Mouse (Mus musculus) myocyte (in vitro differentiated cells): ENCODE measurements at regions not wholly inside any gene's neighbourhood (a gene's known extent, or its start where the extent isn't known, plus 50 kb on each side); places are given as distances from the start of the nearest gene placed in this dataset.

Experiments
- H3K27me3 ChIP-seq: one replicate; pipeline ENCODE4 v1.6.1; 2011; ENCODE audit not compliant: control insufficient read depth, insufficient read depth, insufficient read length
- H3K36me3 ChIP-seq: one replicate; pipeline ENCODE4 v1.6.1; 2011; ENCODE audit not compliant: control insufficient read depth, insufficient read depth
- H3K4me2 ChIP-seq: one replicate; pipeline ENCODE4 v1.6.1; 2011; ENCODE audit warnings: low read depth, control low read depth
- H3K4me3 ChIP-seq: one replicate; pipeline ENCODE4 v1.5.1; 2011; ENCODE audit warnings: mild to moderate bottlenecking, control low read depth, moderate library complexity
- H3K79me2 ChIP-seq: one replicate; pipeline ENCODE4 v1.6.1; 2011; ENCODE audit not compliant: control insufficient read depth, insufficient read depth
- H3ac ChIP-seq: one replicate; pipeline ENCODE4 v1.6.1; 2011; ENCODE audit not compliant: control insufficient read depth, insufficient read length
- CEBPB ChIP-seq: IDR thresholded peaks from 2 replicates; pipeline ENCODE4 v1.6.1; 2011; ENCODE audit warnings: mild to moderate bottlenecking, moderate library complexity; ENCODE audit not compliant: poor library complexity, insufficient read depth, severe bottlenecking
- E2F4 ChIP-seq: IDR thresholded peaks from one replicate; pipeline ENCODE4 v1.6.1; 2011; ENCODE audit warnings: mild to moderate bottlenecking, control low read depth, moderate library complexity; ENCODE audit not compliant: insufficient read depth
- MAX ChIP-seq: IDR thresholded peaks from one replicate; pipeline ENCODE4 v1.6.1; 2011; ENCODE audit warnings: low read depth, mild to moderate bottlenecking, control low read depth
- MYOD1 ChIP-seq, 3 experiments: IDR thresholded peaks; one replicate each; pipeline ENCODE4 v1.6.1; 2011; ENCODE audit warnings: control low read depth in 2 of 3, low read depth in 2 of 3, mild to moderate bottlenecking in 2 of 3, moderate library complexity in 1 of 3; ENCODE audit not compliant: insufficient read length in 2 of 3, control insufficient read depth in 1 of 3
- MYOG ChIP-seq, 3 experiments: IDR thresholded peaks; one replicate each; pipeline ENCODE4 v1.6.1; 2011; ENCODE audit warnings: control low read depth in 2 of 3, low read depth in 2 of 3, mild to moderate bottlenecking in 2 of 3; ENCODE audit not compliant: insufficient read length in 2 of 3, control insufficient read depth in 1 of 3, insufficient read depth in 1 of 3
- POLR2A ChIP-seq: IDR thresholded peaks from one replicate; pipeline ENCODE4 v1.6.1; 2011; ENCODE audit warnings: low read depth, mild to moderate bottlenecking, control low read depth, moderate library complexity; ENCODE audit not compliant: insufficient read length
- POLR2AphosphoS2 ChIP-seq: IDR thresholded peaks from one replicate; pipeline ENCODE4 v1.6.1; 2011; ENCODE audit warnings: low read depth, control low read depth; ENCODE audit not compliant: insufficient read length
- REST ChIP-seq: IDR thresholded peaks from one replicate; pipeline ENCODE4 v1.6.1; 2011; ENCODE audit warnings: mild to moderate bottlenecking, control low read depth, moderate library complexity; ENCODE audit not compliant: insufficient read depth, insufficient read length
- SRF ChIP-seq: IDR thresholded peaks from one replicate; pipeline ENCODE4 v1.6.1; 2011; ENCODE audit warnings: low read depth; ENCODE audit not compliant: control insufficient read depth, insufficient read length
- TCF12 ChIP-seq: IDR thresholded peaks from one replicate; pipeline ENCODE4 v1.6.1; 2011; ENCODE audit warnings: mild to moderate bottlenecking, control low read depth; ENCODE audit not compliant: poor library complexity, insufficient read depth, severe bottlenecking
- TCF3 ChIP-seq: IDR thresholded peaks from one replicate; pipeline ENCODE4 v1.6.1; 2011; ENCODE audit warnings: low read depth, control low read depth; ENCODE audit not compliant: insufficient read length
- USF1 ChIP-seq: IDR thresholded peaks from one replicate; pipeline ENCODE4 v1.6.1; 2011; ENCODE audit warnings: low read depth, mild to moderate bottlenecking, control low read depth, moderate library complexity

- TF ChIP-seq POLR2AphosphoS2 (no peak), POLR2A (no peak), MAX (no peak), USF1 (no peak), MYOG (IDR thresholded peaks at IDR 0.05; ENCODE audit: control insufficient read depth in 1 of 3, insufficient read depth in 1 of 3, insufficient read length in 2 of 3, low read depth in 2 of 3) (no peak), E2F4 (no peak), MYOD1 (IDR thresholded peaks at IDR 0.05; ENCODE audit: control insufficient read depth in 1 of 3, insufficient read length in 2 of 3, low read depth in 2 of 3) (no peak), TCF3 (no peak), TCF12 (no peak), REST (no peak), CEBPB (no peak)
- no peaks in the 10 kb centered on the region for H3K27me3 ChIP-seq
- H3K36me3 ChIP-seq: no peaks in the 10 kb centered on the region
- no peak overlapping the region for H3K4me2 ChIP-seq
- H3K4me3 ChIP-seq: no peak overlapping the region
- H3K79me2 ChIP-seq: no peaks in the 10 kb centered on the region
- no peak overlapping the region for H3ac ChIP-seq
Observed at GRCm38 (mm10) chr6:117414926-117415325, 246.6 kb downstream of the Cxcl12 start.

GRCm38 (mm10) chr6:117415901-117416300 is 247.6 kb downstream of the Cxcl12 start:
- H3ac ChIP-seq: no peak overlapping the region
- TF ChIP-seq MYOD1 (IDR thresholded peaks at IDR 0.05; ENCODE audit: control insufficient read depth in 1 of 3, insufficient read length in 2 of 3, low read depth in 2 of 3) (no peak), MYOG (IDR thresholded peaks at IDR 0.05; ENCODE audit: control insufficient read depth in 1 of 3, insufficient read depth in 1 of 3, insufficient read length in 2 of 3, low read depth in 2 of 3) (no peak), TCF12 (no peak), POLR2AphosphoS2 (no peak), CEBPB (no peak), TCF3 (no peak), REST (no peak), SRF (no peak), USF1 (no peak), POLR2A (no peak), MAX (no peak), E2F4 (no peak)
- H3K79me2 ChIP-seq: no peaks in the 10 kb centered on the region
- H3K4me3 ChIP-seq: no peak overlapping the region
- no peak overlapping the region for H3K4me2 ChIP-seq
- no peaks in the 10 kb centered on the region for H3K36me3 ChIP-seq
- H3K27me3 ChIP-seq: no peaks in the 10 kb centered on the region

- Histone ChIP-seq H3K4me2 (no peak overlapping the region), H3K4me3 (no peak overlapping the region), H3K36me3 (no peaks in the 10 kb centered on the region), H3ac (no peak overlapping the region), H3K79me2 (no peaks in the 10 kb centered on the region), H3K27me3 (no peaks in the 10 kb centered on the region)
- TF ChIP-seq MYOG (IDR thresholded peaks at IDR 0.05; ENCODE audit: control insufficient read depth in 1 of 3, insufficient read depth in 1 of 3, insufficient read length in 2 of 3, low read depth in 2 of 3) (no peak), POLR2A (no peak), TCF3 (no peak), POLR2AphosphoS2 (no peak), MAX (no peak), REST (no peak), MYOD1 (IDR thresholded peaks at IDR 0.05; ENCODE audit: control insufficient read depth in 1 of 3, insufficient read length in 2 of 3, low read depth in 2 of 3) (no peak), E2F4 (no peak)
Observed at GRCm38 (mm10) chr6:117416461-117416860, 248.1 kb downstream of the Cxcl12 start.

- TF ChIP-seq MYOG (IDR thresholded peaks at IDR 0.05; ENCODE audit: control insufficient read depth in 1 of 3, insufficient read depth in 1 of 3, insufficient read length in 2 of 3, low read depth in 2 of 3): peak in 1 of 3 experiments; percentile 35
- no peak for TF ChIP-seq POLR2AphosphoS2
- no peaks in the 10 kb centered on the region for H3K27me3 ChIP-seq
- H3K4me3 ChIP-seq: no peak overlapping the region
- H3K36me3 ChIP-seq: no peaks in the 10 kb centered on the region
- H3K79me2 ChIP-seq: no peaks in the 10 kb centered on the region
- no peak overlapping the region for H3ac ChIP-seq
- H3K4me2 ChIP-seq: no peak overlapping the region
Observed at GRCm38 (mm10) chr6:117422846-117423573, 254.7 kb downstream of the Cxcl12 start.

- Histone ChIP-seq H3K36me3 (no peaks in the 10 kb centered on the region), H3K27me3 (no peaks in the 10 kb centered on the region), H3ac (no peak overlapping the region), H3K4me3 (no peak overlapping the region), H3K79me2 (no peaks in the 10 kb centered on the region), H3K4me2 (no peak overlapping the region)
- TF ChIP-seq POLR2AphosphoS2 (no peak), POLR2A (no peak), E2F4 (no peak), USF1 (no peak)
Observed at GRCm38 (mm10) chr6:117426363-117426762, 258.0 kb downstream of the Cxcl12 start.
